Mouse (Mus musculus) urinary bladder, postnatal 36 days (tissue): ENCODE data around the gene Lsm7.
A peak's percentile ranks its signal among the peaks of the same experiment; 100 is the strongest.

Experiments used
- DNase-seq, 2 experiments: peaks; one replicate each; pipeline ENCODE4 v3.0.0; 2022; ENCODE audit warnings: low spot score in 2 of 2, mixed read lengths in 1 of 2

The Lsm7 gene

DNA sequence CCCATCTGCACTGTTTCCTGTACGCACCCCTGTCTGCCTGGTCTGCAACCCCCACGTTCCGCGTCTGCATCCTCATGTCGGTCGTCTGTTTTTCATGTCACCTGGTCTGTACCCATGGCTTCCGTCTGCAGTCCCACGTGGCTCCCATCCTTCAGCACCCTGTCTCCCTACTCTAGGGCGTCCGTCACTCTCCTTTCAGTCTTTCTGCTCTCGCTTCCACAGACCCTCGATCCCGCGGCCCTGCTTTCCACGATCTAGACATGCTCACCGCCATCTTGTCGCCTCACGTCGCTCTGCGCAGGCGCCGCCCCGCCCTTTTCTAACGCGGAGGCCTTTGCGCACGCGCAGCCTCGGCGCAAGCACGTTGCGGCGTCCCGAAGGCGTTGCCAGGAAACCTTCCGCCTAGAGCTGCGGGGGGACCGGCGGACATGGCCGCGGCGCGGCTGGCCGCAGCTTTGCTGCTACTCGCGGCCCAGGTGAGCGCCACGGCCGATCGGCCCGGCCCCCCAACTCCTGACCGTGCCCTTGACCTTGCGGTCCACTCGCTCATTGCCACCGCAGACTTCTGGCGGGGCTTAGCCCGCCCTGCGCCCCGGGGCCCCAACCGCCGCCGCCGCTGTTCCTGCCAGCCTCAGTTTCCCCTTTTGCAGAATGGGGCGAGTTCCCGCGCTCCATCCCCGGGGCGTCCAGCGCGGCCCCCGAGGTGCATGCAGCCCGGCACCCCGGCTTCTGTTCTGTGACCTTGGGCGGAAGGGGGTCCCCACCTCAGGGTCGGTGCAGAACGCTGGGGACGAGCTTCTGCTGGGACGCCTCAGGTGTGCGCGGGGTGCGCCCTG lies at the start of gene Lsm7, which contains the start of gene Sppl2b:
TSS of gene Lsm7 (minus strand) at position 297 of the 836 bp plus-strand sequence.
TSS of gene Sppl2b (plus strand) at position 363 of the 836 bp plus-strand sequence.
- DNase-seq, result peak; percentile 96 to 97

DNA sequence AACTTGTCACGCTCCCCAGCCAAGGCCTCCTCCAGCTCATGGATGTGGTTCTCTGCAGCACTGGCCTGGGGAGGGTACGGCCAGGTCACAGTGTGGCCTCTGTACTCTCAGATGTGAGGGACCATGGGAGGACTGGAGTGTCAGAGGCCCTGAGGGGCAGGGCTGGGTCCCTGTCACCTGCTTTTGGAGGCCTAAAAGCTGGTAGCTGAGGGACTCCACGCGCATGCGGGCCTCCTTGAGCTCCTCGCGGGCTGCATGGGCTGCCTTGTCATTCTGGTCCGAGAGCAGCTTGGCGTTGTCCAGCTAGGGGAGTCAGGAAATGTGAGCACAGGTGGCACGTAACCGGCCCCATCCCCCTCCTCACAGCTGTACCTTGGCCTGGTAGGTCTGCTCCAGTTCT lies 49.7 kb upstream of the Lsm7 start:
- no peak for DNase-seq

DNA sequence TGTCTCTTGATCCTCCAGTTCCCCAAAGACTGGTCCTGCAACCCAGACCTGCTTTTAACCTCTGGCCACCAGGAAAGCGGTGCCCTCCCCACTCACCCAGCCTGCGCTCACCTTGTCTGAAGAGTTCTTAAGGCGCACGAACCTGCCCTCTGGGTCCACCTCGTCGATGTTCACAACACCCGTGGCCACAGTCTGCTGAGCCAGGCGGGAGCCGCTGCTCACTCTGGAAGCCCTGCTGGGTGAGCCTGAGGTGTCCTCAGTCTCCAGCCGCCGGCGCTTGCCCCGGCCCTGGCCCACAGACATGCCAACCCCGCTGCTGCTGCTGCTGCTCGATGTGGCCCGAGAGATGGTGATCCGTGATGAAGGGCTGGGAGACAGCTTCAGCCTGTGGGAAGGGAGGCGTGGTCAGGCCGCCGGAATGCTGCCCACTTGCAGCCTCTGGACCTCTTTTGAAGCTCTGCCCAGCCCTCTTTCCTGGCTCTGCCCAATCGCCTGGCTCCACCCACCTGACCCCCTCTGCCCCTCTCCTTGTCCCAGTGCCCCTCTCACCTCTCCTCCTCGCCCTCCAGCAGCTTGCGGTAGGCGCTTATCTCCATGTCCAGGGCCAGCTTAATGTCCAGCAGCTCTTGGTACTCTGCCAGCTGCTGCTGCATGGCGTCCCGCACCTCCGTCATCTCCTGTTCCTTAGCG lies 49.1 kb upstream of the Lsm7 start:
- no peak for DNase-seq

DNA sequence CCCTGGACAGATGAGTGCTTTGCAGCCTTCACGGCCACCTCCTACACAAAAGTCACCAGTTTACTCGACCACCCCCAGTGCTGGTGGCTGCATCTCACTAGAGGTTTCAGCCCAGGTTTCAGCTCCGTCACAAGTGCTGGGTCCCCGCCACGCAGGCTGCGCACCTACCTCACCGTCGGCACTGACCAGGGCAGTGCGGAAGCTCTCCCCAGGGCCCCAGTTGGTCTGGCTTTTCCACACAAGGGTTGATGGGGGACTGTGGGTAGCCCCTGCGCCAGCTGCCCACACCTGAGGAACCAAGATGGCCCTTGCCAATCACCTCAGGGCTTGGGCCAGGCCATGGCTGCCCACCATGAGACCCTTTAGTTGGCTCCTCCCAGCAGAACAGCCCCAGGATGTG lies 48.3 kb upstream of the Lsm7 start:
- DNase-seq, result no peak

DNA sequence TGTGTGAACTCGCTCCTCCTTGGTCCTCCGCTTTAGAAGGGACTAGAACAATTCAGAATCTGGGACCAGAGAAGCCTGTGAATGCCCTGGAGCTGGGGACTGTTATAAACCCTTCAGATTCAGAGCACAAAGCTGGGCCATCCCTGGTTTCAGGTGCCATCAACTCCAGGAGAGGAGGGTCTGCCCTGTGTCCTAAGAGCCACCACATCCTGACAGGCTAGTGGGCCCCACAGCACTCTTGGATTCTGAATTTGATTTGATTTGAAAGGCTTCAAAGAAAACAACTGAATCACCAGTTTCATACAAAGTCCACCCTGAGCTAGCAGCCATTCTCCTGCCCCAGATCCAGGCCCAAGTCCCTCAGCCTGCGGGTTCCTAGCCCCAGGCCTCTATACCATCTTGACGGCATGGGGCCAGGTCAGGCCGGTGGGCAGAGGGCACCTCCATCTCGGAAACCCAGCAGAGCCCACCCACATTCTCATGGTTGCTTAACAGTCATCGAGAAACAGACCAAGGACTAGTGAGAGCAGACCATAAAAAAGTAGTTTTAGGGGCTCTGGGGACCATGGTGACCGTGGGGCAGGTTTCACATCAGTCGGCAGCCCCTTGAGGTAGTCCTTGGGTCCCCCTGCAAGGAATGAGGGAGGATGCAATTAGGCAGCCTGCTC lies 47.4 kb upstream of the Lsm7 start:
- DNase-seq, result no peak

DNA sequence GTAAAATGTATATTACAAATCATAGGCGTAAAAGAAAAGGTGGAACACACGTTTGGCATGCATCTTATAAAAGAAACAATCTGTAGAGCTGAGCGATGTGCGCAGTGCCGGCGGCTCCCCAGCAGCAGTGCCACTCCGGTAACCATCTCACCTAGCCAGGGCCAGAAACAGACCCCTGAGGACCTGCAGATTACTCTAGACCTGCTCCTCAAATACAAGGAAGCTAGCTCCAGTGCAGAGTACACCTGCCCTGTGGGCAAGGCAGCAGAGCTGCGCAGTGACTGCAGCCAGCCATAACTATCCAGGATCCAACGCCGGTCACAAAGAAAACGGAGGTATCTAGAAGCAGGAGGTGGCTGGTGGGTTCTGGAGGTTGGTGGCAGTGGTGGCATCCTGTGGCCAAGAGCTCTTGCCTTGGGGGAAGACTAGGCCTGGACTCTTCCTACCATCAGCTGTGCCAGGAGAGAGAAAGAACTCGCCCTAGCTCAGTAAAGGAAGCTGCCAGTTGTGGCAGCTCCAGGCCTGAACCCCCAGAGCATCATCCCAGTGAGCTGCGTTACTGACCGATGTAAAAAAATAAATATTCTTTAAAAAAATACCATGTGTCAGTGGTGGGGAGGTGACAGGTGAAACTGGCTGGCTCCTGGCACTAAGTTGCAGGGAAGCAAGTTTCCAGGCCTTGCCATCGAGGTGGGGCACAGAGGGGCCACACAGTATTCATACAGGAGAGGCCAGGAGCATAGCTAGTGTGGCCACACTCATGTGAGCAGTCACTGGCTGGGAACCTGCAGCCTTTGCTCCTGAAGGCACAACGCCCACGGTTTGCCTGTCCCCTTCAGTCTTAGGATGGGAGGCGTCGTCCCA lies 46.6 kb upstream of the Lsm7 start:
- DNase-seq, result no peak

DNA sequence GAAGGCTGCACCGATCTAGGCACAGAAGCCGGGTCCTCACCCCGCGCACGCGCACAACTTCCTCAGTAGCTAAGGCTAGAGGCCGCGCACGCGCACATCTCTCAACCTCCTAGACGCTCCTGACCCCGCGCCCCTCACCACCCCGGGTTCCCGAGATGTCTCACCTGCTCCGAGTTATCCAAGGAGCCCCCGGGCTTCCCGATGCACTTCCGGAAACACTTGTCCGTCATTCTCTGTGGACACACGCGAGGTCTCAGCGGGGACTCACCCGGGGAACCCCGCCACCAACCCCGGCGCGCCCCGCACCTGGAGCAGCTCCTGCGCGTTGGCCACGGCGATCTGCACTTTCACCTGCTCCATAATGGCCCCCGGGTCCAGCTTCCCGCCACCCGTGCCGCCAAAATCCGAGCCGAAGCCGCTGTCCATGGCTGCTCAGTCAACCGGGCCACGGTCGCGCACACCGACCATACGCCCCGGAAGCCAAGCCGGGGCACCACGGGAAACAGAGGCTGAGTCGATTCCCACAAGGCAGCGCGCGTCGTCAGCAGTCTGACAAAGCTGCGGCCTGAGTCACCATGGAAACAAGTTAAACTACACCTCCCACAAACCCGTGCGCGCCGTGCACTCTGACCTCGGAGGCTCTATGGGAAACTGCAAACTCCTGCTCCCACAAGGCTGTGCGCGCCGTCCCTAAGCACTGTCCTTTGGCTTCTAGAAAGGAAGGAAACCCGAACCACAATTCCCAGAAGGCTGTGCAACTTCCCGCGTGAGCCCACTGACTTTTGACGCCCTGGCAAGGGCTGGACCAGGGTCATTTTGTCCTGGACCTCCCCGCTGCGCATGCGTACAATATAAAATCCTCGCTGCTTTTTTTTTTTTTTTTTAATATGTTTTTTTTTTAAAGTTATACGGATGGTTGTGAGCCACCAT lies 45.6 kb upstream of the Lsm7 start, which contains the start of gene Timm13:
TSS of gene Timm13 (minus strand) at position 652 of the 930 bp plus-strand sequence.
- peak; percentile 94 to 98 for DNase-seq

DNA sequence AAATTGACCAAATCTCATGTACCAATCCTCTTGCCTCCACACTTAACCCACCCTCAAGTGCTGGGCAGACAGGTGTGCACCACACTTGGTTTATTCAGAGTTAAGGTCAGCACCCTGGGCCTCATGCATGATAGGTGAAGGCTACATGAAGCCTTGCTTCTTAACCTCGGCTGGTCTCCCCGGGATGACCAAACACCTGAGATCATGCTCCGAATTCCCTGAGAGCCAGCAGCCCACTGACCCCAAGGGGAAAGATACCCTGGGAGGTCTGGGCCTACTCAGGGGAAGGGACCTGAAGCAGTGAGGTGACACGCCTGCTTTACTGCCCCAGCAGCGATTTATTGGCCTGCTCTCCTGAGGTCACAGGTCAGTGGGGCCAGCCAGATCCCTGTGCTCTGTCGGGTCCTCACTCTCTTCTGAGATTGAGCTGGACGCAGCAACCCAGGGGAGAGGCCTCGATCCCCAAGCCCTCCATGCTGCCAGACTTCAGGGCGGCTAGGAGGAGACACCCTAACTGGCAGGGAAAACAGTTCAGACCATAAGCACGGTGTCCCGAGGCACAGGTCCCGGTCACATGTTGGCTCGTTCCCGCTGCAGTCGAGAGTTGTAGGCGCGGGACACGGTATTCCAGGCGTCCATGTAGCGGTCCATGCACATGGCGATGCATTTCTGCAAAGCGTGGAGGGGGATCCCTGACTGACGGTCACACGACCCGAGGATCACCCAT lies 44.7 kb upstream of the Lsm7 start:
- DNase-seq, result no peak

DNA sequence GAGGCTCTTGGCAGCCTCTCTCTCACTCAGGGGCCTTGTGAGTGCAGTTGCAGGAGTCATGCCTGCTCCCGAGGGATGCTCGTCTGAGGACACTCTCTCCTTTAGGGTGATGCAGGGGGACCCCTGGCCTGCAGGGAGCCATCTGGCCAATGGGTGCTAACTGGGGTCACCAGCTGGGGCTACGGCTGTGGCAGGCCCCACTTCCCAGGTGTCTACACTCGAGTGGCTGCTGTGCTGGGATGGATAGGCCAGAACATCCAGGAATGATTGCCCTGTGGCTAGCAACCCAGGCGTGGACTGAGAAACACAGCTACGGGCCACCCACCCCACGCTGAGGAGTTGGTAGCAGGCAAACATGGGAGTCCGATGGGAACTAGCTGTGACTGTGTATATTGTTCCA lies 44.1 kb upstream of the Lsm7 start:
- DNase-seq, result no peak

DNA sequence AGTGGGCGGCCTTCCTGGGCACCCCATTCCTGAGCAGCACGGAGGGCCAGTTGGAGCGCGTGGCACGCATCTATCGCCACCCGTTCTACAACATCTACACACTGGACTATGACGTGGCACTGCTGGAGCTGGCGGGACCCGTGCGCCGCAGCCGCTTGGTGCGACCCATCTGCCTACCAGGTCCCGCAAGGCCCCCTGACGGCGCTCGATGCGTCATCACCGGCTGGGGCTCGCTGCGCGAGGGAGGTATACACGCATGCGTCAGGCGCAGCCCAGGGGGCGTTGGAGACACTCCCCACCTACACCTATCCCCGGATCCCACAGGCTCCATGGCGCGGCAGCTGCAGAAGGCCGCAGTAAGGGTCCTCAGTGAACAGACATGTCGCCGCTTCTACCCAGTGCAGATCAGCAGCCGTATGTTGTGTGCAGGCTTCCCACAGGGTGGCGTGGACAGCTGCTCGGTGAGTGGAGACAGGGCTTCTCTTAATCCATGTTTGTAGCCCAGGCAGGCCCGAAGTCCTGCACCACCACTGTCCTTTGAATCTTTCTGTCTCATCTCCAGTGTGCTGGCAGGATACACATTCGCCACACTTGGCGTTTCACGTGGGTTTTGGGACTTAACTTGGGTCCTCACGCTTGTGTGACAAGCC lies 43.0 kb upstream of the Lsm7 start:
- DNase-seq, result no peak

DNA sequence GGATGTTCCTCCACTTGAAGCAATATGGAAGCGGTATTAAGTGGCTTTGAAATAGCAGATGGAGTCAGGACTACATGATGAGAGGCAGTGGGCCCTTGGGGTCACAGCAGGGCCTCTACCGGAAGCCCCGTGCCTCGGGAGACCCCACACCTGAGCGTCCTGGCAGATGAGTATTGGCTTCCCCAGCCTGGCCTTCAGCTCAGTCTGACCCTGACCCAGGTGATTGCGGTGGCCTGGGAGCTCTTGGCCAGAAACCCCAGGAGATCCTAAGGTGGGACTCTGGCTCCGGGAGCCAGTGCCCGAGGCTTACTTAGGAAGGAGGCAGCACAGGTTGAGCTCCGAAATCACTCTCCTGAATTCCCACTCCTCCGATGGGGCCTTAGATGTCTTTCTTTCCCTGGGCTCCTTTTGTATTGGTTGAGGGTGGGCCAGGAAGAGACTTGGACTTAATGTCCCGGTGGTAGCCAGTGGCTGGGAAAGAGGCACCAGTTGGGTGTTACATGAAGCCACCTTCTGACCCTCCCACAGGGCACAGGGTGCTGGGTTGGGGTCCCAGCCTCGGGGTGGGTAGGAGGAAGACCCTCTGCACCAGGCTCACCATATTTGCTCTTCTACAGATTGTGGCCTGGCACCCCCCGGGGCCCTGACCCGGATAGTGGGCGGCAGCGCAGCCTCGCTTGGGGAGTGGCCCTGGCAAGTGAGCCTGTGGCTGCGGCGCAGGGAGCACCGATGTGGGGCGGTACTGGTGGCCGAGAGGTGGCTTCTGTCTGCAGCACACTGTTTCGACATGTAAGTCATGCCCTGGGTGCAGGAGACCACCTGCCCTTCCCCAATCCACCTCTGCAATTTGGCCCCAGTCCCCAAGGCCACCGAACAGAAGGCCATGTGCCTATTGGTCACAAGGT lies 41.8 kb upstream of the Lsm7 start:
- DNase-seq, result no peak

DNA sequence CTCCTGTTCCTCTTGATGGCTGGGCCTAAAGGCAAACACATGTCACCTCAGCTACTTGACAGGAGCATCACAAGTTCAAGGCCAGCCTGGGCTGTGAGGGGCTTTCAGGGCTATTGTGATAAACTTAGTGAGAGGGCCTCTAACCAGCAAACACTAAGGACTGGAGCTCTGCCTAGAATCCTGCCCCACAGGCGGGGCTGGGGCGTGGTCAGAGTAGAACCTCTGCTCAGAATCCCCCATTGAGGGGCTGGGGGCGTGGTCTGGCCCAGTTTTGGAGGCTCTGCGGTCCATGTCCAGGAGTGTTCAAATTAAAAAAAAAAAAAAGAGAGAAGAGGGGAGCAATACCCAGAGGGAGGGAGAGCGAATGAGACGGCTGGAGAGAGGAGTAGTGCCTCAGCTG lies 40.7 kb upstream of the Lsm7 start:
- DNase-seq, result no peak

DNA sequence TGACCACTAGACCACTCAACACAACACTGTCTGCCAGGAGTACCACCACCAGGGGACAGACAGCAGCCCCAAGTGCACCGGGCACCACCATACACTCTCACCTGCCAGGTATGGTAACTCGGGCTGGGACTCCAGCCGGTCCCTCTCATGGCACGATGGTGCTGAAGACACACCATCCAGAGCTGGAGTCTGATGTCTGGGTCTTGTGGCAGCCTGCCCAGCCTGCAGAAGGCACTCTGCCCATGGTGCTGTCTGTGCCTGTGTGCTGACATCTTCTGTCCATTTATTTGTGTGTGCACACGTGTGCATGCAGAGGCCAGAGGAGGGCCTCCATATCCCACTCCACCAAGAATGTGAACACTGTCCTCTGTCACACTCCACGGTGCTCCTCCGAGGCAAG lies 40.1 kb upstream of the Lsm7 start:
- no peak for DNase-seq

DNA sequence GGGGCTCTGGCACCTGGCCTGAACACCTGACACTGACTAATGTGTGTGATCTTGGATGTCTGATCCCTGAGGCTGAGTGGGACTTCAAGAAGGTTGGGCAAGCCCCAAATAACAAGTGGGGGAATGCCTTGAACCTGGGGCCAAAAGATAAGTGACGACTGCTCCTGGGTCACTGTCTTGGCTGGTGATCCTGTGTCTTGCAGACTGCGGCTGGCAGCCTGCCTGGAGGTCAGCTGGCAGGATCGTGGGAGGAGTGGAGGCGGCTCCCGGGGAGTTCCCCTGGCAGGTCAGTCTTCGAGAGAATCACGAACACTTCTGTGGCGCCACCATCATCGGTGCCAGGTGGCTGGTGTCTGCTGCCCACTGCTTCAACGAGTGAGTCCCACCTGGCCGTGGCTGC lies 32.2 kb upstream of the Lsm7 start:
- DNase-seq, result peak in 1 of 2 experiments; percentile 63

DNA sequence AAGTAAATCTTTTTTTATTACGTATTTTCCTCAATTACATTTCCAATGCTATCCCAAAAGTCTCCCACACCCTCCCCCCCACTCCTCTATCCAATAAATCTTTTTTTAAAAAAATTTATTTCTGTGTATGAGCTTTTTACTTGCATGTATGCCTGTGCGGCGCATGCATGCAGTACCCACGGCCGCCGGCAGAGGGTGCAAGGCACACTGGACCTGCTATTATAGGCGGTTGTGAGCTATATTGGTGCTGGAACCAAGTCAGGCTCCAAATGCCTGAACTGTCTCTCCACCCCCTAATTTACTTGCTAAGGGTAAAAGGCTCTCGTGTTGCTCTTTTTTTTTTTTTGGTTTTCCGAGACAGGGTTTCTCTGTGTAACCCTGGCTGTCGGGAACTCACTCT lies 26.3 kb upstream of the Lsm7 start:
- peak; percentile 51 to 64 for DNase-seq

DNA sequence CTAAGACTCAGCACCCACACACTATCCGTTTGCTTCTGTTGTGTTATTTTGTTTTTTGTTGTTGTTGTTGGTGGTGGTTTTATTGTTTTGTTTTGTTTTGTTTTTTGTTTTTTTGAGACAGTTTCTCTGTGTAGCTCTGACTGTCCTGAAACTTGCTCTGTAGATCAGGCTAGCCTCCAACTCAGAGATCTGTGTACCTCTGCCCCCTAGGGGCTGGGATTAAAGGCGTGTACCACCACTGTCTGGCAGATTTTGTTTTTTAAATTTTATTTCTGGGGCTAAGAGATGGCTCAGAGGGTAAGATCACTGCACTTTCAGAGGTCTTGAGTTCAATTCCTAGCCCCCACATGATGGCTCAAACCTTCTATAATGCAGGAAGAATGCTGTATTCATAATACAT lies 25.9 kb upstream of the Lsm7 start:
- no peak for DNase-seq

DNA sequence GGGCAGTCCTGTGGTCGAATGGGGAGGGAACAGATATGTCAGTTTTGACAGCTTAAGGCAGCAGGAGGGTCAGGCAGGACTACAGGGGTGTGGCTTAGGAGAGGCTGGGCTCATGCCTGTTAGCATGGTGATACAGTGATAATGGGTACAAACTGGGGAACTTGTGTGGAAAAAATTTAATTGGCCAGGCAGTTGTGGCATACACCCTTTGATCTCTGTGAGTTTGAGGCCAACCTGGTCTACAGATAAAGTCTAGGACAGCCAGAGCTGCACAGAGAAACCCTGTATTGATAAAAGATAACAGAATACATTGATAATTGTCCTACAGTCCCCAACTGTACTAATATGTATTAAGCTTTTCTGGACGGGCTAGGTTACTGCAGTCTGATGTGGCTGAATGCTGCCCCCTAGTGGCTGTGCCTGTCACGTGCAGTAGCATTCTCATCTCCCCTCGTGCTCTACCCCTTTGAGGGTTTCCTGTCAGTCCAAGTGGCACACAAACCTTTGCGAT lies 25.2 kb upstream of the Lsm7 start:
- peak; percentile 35 to 45 for DNase-seq

DNA sequence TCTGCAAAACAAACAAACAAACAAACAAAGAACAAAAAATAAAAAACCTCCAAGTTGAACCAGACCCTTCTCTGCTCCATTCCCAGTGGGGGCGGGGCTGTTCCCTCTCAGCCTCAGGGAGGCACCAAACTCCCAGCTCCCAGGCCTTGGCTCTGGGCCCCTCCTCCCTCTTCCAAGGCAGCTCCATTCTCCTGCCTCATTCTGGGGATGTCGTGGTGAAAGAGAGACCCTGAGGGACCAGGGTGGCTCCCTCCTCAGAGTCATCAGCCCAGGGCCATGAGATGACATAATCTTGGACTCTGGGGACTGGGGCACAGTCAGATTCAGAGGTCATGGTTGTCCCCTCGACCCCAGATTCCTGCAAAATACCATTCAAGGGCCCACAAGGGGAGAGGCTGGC lies 21.6 kb upstream of the Lsm7 start:
- DNase-seq, result no peak
